Mouse (Mus musculus) cerebellum, adult 2 months (tissue): ENCODE data around the gene Gm6358.

Experiments
- CTCF ChIP-seq: fragments of 200-500 bp; IDR thresholded peaks from 2 replicates; pipeline ENCODE4 v1.5.1; 2011; ENCODE audit warnings: low read depth, mild to moderate bottlenecking, control low read depth, low read length, moderate library complexity, borderline replicate concordance; ENCODE audit not compliant: insufficient read depth
- POLR2A ChIP-seq: fragments of 200-500 bp; IDR thresholded peaks from 2 replicates; pipeline ENCODE4 v1.6.1; 2011; ENCODE audit warnings: low read length, control low read depth, borderline replicate concordance; ENCODE audit not compliant: insufficient read depth

DNA sequence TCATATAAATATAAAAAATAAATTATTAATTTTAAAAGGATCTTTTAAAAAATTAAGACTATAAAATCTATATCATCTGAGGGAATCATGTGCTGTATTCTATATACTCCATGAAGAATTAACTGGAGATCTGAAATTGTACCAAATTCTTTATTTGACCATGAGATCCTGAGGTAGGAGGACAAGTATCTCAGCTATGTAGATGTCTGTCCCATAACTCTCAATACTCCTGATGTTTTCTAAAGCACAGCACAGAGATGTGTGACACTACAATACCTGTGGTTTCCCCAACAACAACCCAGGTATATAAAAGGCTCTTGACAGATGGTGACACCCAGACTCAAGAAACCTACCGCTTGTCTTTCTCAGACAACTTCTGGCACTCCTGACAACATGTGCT lies at the start of gene Gm6358:
- TF ChIP-seq POLR2A = no peak
- no peak for TF ChIP-seq CTCF
